Mouse (Mus musculus) adrenal gland, postnatal 10 days (tissue): Measurements from ENCODE around the gene Adgrf5. TPM values are rescaled to one million over a fixed set of nuclear protein-coding genes. Genes with fewer than 3 reads are reported as not detected.
"Not testable (repeated sequence)": the region's sequence is repeated elsewhere in the genome, so short reads cannot be mapped to it uniquely, and the experiment has no call there.

Experiments used
- DNase-seq: peaks from one replicate; pipeline ENCODE4 v3.0.0; 2021; ENCODE audit warnings: mixed read lengths
- long read RNA-seq, 2 experiments: library from polyadenylated mRNA; stranded (forward); transcript quantifications; one replicate each; pipeline ENCODE4 v2.0.0; 2021
- total RNA-seq, 2 experiments: library from RNA; stranded (reverse); gene quantifications; 2 replicates each; pipeline ENCODE4 v1.2.3; 2021

Adgrf5 gene
- total RNA-seq, result 100 to 1,000 TPM; 122 to 125 TPM
- long read RNA-seq, experiment 1, full-length matches to known transcripts, result 1 of 18 reads
- long read RNA-seq, experiment 1, partial matches to known transcripts, result 7 of 18 reads
- long read RNA-seq, experiment 1, other reads (novel, unspliced or antisense), result 10 of 18 reads
- long read RNA-seq, experiment 2, full-length matches to known transcripts, result 1 of 11 reads
- long read RNA-seq, experiment 2, partial matches to known transcripts, result 2 of 11 reads
- long read RNA-seq, experiment 2, other reads (novel, unspliced or antisense), result 8 of 11 reads

DNA sequence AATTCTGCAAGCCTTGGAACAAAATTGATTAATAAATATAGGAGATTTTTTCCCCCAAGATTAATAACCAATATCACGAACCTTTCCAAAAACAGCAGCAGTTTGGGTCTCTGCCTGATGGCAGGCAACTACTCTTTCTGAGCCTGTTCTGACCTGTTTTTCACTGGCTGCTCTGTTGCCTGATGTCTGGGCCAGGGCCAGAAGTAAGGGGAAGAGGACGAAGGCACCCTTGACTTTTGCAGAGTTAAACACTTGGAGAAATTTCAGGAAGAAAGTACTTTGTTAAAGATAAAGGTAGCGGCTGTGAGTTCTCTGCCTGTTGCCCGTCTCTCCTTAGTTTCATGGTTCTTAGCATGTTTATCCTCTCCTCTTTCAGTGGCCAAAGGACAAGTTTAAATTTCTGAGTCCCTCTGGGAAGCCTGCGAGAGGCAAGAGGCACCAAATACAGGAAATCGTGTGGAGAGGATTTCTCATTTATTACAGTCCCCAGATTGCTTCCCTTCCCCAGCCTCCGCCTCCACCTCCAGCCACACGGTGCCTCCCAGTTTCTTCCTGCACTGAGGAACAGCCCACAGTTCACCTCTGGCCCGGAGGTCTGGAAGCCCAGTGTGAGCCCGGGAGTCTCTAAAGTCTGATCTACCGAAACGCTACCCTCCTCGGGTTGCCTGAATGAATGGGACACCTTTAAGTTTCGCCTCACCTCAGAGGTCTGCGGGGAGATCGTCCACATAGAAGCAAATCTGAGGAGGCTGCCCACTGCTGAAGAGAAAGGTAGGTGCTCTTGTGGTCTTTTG lies at the start of gene Adgrf5:
TSS of gene Adgrf5 (plus strand) at position 626 of the 794 bp plus-strand sequence.
- DNase-seq, result peak; percentile 51

DNA sequence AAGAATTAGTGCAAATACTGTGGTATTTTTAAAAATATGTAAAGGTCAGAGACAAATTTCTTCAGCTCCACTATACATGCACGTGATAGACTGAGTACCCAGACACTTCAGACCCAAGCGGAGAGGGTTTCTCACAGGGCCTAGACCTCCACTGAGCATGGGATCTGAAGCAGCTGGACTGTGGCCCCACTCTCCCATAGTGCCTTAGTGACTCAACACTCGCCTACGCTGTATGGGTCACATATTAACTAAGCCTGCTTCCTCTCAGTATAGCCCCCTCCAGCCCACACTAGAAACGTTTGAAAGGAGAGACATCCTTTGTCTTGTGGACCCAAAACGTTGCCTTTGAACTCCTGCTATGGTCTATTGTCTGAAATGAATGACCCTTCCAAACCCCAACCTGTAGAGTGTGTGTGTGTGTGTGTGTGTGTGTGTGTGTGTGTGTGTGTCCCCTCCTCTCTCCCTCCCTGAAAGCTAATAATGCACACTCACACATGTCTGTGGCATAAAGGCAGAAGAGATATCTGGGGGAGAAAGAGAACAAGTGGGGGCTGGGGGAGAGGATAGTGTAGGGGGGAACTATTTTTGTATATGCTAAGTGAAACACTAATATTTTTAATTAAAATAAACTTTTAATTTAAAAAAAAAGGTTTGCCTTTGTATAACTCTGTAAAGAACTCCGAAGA lies 34.1 kb upstream of the Adgrf5 start:
- no peak for DNase-seq

DNA sequence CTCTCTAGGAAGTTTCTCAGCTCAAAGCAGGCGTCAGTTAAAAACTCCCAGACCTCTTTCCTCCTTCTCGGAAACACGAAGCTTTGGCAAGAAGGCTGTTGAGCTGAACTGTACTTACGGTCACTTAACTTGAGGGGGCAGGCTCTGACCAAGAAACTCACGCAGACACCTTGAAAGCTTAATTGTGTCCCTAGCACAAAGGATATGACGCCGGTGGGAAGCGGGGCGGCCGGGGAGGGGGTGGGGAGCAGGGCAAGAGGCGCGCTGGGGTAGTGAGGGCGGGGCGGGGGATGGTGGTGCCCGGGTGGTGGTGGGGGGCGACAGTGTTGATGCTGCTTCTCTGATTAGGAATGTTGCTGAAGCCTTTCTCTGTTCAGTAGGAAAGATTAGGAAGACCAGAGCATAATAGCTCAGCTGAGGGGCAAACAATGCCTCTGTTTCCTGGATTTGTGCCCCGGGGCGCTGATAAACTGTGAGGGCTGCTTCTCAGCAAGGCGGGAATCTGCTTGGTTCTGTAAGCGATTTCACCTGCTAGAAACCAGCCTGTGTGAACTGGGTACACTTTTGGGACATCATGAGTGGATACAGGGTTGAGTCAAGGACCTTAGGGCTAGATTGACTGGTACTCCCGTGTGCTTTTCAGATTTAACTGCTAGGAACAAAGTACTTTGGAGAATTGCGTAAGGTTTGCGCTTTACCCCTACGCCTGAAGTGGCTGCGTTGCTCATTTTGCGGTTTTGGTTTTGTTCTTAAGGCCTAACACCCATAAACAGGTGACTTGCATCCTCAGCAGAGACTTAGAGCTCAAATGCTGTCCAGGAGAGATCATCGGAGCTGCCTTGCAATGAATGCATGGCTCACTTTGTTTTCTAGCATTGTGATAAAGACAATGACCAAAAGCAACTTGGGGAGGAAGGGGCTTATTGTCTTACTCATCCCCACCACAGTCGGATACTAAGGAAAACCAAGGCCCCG lies 33.2 kb upstream of the Adgrf5 start:
- peak; percentile 57 for DNase-seq

DNA sequence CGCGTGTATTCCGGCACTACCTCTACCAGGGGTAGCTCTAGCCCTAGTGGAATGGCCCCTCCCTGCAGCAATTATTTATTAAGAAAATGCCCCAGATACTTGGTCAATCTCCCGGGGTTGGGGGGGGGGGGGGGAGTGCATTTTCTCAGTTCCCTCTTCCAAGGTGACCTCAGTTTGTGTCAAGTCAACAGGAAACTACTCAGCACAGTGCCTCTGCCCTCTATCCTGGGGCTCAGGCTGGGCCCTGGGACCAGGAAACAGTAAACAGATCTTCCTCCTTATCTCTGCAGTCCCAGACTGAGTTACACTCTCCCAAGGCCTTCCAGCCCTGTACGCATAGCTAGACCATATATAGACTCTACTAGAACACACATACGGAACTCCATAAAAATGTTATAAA lies 32.4 kb upstream of the Adgrf5 start:
- DNase-seq, result no peak

DNA sequence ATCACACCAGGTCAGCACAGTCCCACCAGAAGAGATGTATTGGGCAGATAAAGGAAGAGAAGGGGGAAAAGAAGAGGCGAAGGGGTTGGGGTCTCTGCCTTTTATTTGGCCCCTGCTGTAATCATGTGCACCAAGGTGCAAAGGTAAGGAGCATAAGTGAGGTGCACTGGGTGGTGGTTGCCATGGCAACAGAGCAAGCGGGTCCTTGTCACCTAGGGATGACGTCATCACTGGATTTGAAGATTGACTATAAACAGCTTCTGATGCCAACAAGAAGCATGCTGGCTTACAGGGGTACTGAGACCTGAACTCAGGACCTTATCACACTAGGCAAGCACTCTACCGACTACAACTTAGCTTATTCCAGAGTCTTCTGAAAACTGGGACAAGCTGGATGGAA lies 31.0 kb upstream of the Adgrf5 start:
- DNase-seq, result no peak

DNA sequence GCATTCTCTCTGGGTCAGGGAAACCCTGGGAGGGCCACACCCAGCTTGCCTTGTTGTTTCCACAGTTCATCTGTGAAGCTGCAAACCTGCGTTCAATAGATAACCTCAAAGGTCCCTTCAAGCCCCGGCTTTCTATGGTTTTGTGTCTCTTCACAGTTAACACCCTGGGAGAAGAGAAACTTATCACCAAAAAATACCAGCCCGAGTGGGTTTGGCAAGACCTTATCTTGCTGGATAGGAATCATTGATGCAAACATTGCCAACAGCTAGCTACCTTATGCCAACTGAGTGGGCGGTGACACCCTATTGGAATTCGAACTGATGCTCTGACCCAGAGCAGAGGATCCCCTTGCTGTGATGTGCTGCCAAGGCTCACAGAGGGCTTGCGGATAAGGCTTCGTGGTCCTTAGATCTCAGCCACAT lies 30.5 kb upstream of the Adgrf5 start:
- peak; percentile 9 for DNase-seq

DNA sequence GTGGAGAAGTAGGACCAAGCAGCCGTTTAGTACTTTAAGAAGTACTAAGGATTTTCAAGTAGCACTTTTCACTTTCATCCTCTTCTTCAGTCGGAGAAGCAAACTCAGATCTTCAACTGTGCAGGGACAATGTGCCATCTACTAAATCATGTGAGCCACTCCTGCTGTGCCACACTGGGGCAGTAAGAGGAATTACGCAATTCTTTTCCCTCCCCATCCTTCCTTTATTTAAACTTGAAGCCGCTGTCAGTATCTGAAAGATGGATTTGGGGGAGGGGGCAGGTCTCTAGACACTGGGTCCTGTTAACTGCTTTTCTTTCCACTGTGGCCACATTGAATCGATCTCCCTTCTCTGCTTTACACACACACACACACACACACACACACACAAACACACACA lies 27.6 kb upstream of the Adgrf5 start:
- no peak for DNase-seq

DNA sequence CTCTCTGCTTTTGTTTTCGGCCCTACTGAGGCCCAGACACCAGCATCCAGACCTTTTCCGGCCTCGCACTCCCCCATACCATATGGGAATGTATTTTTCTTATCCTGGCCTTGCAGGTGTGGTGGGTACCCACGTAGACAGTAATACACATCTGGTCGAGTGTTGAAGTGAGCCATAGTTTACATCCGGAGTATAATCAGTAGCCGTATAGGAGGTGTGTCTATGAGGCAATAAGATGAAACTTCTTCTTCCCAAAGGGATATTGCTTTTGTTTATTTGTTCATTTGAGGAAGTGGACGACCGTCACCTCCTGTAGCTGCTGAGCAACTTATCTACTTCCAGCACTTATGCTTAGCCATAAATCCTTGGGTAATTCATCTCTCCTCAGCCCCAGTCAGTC lies 26.2 kb upstream of the Adgrf5 start:
- no peak for DNase-seq

DNA sequence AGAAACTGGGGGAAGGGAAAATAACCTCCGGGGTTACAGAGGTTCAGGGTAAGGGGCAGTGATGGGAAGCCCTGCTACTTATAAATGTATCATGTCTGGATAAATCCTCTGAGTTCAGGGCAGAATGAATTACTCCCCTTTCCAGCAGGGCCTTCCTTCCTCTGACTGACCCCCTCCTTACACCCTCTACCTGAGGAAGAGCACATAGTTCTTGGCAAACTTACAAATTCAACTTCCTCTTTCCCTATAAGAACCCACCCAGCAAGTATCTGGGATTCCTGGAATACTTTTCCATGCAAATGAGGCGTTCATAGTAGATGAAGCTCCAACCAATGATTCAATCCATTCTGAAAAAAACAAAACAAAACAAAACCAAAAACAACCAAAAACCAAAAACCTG lies 22.6 kb upstream of the Adgrf5 start:
- no peak for DNase-seq

DNA sequence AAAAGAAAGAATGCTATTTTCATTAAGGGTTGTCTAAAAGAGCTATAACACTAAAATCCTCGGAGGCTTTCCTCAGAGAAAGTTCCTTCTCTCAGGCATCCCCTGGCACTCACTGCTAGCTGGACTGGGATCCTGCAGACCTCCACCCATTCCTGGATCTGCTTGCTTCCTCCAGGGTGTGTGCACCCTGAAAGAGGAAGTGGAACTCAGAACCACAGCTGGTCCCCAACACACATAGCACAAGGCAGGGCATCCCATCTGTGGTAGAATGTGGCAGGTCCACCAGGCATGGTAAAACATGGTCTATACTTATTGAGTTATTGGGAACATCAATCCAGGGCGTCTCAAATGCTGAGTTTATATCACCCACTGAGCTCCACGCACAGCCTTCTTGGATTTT lies 22.0 kb upstream of the Adgrf5 start:
- no peak for DNase-seq

DNA sequence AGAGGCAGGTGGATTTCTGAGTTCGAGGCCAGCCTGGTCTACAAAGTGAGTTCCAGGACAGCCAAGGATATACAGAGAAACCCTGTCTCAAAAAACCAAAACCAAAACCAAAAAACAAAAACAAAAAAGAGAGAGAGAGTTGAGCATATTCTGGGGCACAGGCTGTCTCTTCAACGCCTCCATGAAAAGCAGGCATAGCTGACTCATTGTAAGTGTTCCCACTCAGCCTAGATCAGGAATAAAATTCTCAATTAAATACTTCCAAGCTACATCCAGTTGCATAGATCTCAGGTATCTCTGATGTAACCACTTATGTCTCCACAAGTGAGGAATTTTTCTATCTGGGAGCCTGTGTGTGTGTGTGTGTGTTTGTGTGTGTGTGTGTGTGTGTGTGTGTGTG lies 13.8 kb upstream of the Adgrf5 start:
- not testable (repeated sequence) for DNase-seq

DNA sequence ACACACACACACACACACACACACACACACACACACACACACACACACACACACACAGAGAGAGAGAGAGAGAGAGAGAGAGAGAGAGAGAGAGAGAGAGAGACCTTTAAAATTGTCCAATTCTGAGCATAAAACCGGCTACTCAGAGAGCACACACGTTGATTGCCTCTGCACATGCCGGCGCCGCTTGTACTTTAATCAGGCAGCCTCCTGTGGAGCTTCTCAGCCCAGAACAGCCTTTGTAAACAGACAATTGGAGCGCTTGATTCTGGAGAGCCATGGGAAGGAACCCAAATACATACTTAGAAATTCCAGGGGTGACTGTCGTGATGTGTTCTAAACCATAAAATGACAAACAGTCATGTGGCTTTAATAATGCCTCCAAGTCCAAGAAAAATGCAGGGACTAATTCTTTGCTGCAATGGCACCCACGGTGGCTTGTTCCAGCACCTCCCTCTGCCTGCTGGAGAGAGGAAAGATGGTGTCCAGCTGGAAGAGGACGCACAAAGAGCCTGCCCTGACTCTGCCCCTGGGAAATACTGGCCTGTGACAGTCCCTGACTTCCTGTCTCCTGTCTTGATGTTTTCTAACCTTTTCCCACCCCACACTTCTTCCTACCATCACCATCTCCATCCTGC lies 2.2 kb upstream of the Adgrf5 start:
- DNase-seq, result no peak

DNA sequence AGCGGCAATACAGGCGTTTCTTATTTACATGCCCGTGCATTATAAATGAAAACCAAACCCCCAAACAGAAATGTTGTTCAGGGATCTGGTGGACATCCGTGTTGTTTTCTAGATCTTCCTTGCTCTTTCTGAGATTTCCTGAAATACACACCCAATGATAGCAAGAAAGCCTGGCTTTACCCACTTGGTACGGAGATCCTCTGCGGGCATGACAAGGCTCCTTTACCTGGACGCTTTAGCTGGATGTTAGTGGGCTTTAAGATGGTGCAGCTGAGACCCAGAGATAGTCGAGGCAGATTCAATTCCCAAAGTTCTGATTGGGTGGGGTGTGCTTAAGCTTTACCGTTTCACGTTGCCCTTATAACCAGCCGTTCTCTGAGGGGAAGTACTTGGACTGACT lies 770 bp downstream of the Adgrf5 start:
- no peak for DNase-seq

DNA sequence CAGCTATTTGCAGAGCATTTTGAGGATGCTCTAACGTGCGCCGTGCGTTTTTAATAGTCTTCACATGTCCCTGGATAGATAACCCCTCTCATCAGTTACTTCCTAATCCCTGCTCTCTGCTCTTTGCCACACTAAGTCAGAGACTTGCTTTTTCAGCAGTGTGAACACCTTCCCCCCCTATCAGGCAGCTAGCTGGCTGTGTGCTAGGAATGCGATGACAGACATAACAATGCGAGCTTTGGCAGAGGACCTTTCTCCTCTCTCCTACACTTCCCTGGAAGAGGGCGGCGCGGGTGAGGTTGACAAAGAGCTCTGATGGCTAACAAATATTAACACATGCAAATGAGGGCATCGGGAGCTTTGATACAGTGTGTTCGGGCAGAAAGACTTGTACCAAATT lies 2.1 kb downstream of the Adgrf5 start:
- no peak for DNase-seq

DNA sequence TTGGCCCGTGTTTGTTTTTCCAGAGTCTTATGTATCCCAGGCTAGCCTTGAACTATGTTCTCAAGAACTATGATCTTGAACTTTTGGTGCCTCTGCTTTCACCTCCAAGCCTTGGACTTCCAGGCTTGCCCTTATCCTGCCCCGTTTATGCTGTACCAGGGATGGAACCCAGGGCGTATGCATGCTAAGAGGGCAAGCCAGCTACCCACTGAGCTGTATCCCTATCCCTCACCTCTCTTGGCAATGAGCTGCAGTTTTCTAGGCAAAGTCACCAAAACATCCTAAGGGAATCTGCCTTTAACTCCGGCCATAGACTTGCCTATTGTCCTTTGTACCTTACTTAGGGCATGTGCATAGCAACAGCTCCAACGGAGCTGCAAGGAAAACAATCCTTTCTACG lies 2.6 kb downstream of the Adgrf5 start:
- no peak for DNase-seq

DNA sequence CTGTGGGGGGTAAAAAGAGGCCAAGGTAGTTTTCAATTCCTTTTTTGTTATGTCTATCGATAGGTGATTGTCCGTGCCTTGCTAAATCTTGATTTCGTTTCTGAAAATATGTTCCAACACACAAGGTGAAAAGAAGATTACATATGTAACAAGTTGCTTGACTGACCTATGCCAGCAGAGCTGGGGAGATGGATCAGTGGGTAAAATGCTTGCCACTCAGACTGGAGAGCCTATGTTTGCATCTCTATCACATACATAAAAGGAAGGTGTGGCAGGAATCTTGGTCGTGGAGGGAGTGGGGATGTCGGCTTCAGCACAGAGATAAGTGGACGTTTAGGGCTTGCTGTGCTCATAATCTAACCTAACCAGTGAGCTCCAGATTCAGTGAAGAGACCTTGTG lies 3.7 kb downstream of the Adgrf5 start:
- no peak for DNase-seq

DNA sequence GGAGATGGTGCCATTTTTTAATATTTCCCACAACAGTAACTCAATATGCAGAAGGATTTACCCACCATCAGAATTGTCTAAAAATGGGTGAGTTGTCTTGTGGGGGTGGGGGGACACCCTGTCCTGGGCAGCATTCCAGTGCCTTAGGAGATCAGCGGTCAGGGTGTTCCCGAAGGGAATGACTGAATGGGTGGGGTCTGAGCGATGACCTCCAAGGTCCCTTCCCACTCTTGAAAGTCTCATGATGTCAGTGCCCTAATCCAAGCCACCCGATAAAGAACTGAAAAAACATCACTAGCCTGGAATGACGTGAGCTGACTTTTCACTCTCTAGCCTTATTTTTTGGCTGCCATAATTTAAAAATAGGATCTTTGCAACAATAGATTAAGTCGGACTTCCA lies 5.0 kb downstream of the Adgrf5 start:
- peak; percentile 23 for DNase-seq

DNA sequence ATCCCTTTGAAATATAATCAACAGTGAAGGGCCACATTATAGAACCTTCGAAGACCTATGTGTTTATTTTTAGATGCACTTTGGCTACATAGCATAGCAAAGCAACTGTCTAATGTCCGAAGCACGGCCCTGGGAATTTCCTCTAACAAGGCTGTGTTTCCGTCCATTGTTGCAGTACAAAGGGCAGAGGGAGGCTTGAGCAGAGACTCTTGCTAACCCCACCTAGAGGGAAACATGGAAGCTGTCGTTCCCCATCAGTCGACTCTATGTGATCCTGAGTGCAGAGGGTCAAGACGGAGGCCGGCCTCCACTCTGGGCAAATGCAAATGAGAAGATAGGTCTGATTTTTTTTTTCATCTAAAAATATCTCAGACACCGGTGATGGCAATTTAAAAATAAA lies 6.2 kb downstream of the Adgrf5 start:
- peak; percentile 14 for DNase-seq

DNA sequence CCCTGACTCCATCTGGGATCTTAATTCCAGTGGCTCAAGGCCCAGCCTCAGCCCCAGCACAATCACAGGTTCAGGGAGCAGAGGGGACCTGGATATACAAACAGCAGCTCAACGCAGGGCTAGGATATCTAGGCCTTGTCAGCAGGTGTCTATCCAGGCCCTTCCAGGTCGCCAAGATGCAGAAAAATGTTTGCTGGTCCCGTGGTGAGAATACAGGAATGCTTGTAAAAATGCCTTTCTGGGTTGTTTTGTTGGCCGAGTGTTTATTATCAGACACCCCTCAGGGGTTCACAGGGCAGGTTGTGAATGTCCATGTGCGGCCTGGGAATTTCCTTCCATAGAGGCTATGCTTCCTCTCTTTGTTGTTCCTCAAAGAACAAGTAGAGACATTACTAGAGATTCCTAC lies 7.9 kb downstream of the Adgrf5 start:
- no peak for DNase-seq

DNA sequence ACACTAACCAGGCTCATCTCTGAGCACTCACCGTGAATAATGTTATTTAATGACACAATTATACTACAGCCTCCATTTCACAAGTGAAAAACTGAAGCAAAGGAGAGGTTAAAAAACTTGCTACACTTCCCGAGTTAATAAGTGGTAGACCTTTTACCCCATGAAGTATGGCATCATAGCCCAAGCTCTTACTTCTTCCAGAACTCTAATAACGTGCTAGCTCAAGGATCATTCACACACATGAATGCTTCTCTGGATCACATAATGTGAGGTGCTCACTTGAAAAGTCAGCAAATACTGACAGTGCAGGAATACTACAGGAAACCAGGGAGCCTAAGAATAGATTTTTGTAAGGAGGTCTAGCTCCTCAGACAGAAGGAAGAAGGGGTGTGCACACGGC lies 12.4 kb downstream of the Adgrf5 start:
- DNase-seq, result no peak

DNA sequence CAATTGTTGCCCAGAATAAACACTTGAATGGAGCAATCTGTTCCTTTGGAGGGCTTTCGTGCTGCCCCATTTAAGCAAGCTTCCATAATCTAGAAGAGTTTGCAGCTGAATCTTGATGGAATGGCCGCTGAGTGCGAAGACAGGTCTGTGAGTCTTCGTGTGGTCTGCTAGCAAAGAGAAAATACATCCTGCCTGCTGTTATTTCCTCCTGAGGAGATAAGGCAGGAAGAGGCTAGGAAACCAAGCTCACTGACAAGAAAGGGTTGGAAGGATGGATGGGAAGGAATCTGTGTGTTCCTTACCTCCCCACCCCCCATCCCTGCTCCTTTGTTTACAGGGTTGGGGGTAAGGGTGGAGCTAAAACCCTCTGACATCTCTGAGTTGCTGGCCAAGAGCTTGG lies 13.8 kb downstream of the Adgrf5 start:
- no peak for DNase-seq

DNA sequence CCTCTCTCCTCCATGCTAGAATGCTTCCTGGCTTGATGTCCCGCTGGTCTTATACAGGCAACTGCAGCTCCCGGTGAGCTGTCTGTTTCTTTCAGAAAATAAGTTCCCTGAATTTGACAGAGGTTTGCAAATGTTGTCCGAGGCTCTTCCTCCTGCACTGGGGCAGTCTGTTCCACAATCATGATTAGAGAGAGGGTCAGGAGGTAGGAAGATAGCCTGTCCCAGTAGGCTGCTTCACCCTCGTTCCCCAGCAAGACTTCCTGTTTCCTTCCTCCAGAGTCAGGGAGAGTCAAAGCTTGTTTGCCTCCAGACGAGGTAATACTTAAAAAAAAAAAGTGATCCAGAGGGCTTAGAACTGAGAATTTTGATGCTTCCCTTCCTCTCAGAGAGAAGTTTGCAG lies 16.3 kb downstream of the Adgrf5 start:
- no peak for DNase-seq
